Mouse (Mus musculus): ENCODE measurements around the gene Acsbg2.

DNA sequence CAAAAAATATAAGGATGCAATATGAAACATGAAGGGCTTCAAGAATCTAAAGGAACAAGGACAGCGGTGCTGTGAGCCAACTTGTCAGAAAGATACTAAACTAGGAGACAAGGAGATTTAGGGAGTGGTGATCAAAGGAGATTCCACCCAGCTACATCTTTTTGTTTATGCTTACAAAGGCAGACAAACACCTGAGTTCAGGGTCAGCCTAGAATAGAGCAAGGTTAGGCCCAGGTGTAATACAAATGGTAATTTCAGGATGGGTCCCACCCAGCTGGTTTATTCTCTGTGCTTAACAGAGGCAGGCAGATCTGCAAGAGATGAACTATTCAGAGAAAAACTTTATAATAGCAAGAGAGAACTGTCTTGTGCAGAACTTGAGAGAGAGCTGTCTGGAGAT lies 40.9 kb downstream of the Acsbg2 start:
- TF ChIP-seq POLR2A (IDR thresholded peaks at IDR 0.05; ENCODE audit: low read depth, low read length) = no peak
- no peak for TF ChIP-seq CTCF (IDR thresholded peaks at IDR 0.05; ENCODE audit: borderline replicate concordance, insufficient read depth, low read length)

All from embryonic fibroblast, embryonic 13.5 days (primary cell).